Mouse (Mus musculus): ENCODE results near the gene Bola2.

DNA sequence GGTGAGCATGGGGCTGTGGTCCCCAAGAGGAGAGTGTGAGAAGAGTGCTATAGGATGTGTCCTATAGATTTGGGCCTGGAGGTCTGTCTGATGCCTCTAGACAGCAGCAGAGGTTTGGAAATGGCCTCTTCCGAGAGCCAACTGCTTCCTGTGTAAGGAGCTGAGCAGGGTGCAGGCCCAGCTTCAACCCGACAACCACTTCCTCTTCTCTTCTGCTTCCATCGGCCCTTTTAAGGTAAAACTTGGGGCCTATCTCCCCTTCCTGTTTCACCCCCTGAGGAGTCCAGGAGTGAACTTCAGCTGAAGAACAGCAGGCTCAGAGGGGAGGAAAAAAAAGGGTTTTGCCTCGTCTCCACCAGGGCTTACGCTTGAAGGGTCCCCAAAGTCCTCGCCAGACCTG, 7.2 kb downstream of the Bola2 start:
- TF ChIP-seq CTCF (IDR thresholded peaks at IDR 0.05; ENCODE audit: insufficient read depth, low read depth, low read length) (no peak), POLR2A (IDR thresholded peaks at IDR 0.05; ENCODE audit: insufficient read depth, low read depth, low read length) (no peak)

Data from olfactory bulb, adult 2 months (tissue).